Mouse (Mus musculus) adrenal gland, postnatal 0 days (tissue): ENCODE measurements around the gene H6pd. TPM values are rescaled to one million over a fixed set of nuclear protein-coding genes. Genes with fewer than 3 reads are reported as not detected.

ENCODE experiments used
- polyA plus RNA-seq: library from polyadenylated mRNA; unstranded; fragments of >200 nt; fragmentation: Nextera tagmentation; extraction: Ambion mirVana; gene quantifications from 2 replicates; pipeline ENCODE4 v1.2.1, GENCODE M21; 2015

The H6pd gene
- polyA plus RNA-seq, result 27.3 and 28.3 TPM in 2 replicates

DNA sequence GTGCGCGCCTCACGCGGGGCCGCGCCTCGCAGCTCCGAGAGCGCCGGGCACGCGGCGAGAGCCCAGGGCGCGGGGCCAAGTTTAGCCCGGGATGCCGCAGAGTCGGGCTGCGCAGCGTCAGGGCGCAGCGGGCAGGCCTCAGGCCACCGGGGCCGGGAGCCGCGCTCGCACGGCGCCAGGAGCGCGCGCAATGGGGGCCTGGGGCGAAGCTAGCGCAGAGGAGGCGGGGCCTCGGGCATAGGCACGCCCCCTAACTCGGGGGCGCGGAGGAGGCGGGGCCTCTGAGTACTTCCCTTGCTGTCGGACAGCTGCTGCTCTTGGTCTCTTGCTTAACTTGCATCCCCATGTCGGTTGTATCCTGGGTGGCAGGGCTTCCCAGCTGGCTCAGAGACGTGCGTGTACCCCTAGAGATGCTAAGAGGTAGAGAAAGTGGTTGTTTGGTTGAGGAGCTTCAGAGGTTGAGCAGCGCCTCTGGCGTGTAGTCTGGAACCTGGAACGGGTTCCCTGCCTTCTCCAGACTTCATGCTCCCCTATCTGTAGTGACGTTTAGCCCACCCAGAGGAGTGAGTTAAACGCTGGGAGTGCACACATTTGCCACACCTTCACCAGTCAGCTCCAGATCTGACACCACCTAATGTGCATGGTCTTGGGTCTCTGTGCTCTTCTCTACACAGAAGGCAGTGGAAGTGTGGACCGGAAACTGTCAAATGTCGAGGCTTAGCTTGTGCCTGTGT, at the start of gene H6pd:
H6pd (minus strand) TSS at position 171 of the 734 bp plus-strand sequence.

DNA sequence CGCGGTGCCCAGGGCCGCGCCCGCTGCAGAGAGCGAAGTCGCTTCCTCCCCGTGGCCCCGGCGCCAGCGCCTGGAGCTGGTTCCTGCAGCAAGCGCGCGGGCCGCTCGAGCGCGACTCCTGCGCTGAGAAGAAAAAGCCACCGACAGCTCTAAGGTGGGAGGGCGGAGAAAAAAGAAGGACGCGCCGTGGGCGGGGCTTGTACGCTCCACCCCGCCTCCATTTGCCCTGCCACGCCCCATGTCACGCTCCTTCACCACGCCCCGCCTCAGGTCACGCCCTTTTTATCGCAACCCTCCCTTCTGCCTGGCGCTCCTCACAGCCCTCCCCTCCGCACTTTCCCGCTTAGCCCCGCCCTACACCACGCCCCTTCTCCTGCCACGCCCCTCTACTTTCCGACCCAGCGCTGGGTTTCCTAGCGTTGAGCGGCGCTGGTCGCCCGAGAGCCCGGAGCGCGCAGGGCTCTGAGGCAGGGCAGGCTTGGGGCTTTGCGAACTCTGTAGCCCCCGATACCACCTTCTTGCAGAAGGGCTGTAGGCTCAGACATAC, 53.9 kb downstream of the H6pd start, which contains the start of gene Spsb1:
Spsb1 (minus strand) TSS at position 151 of the 547 bp plus-strand sequence.

Other genes starting within 250 kb of the H6pd start
- 20.1 and 25.8 TPM in 2 replicates for gene Slc25a33, start 234.7 kb downstream of the H6pd start, polyA plus RNA-seq
- gene Spsb1, start 54.0 kb downstream of the H6pd start, polyA plus RNA-seq, result 25.2 and 38.9 TPM in 2 replicates
- gene Gpr157, start 78.3 kb upstream of the H6pd start, polyA plus RNA-seq, result 0.87 and 0.91 TPM in 2 replicates
- gene Slc2a5, start 110.3 kb upstream of the H6pd start, polyA plus RNA-seq, result 0.62 and 1.3 TPM in 2 replicates
- gene Slc2a7, start 139.9 kb upstream of the H6pd start, polyA plus RNA-seq, result not detected in 2 replicates
- gene Car6, start 192.3 kb upstream of the H6pd start, polyA plus RNA-seq, result not detected in 2 replicates
- gene Eno1, start 227.7 kb upstream of the H6pd start, polyA plus RNA-seq, result 613 and 1,135 TPM in 2 replicates